Mouse (Mus musculus) limb, embryonic 14.5 days (tissue): Measurements from ENCODE around the gene Ugt1a9. TPM values are rescaled to one million over a fixed set of nuclear protein-coding genes. Genes with fewer than 3 reads are reported as not detected.

ENCODE experiments used
- ATAC-seq: fragments of 200-750 bp; cut with Nextera tagmentation; 2 replicates; pipeline ENCODE4 v1.8.0; 2017; ENCODE audit warnings: low read depth, moderate number of reproducible peaks, moderate TSS enrichment; ENCODE audit not compliant: low FRiP score
- DNase-seq: peaks from one replicate; pipeline ENCODE4 v3.0.0-alpha.2; 2015; ENCODE audit warnings: low spot score
- H3K27ac ChIP-seq: fragments of 300-500 bp; sonication (generic); replicated peaks from 2 replicates; pipeline ENCODE4 v1.5.1; 2014; ENCODE audit warnings: low read depth, mild to moderate bottlenecking, low read length, moderate library complexity, mixed read lengths
- H3K27me3 ChIP-seq: fragments of 300-500 bp; sonication (generic); 2 replicates; pipeline ENCODE4 v1.6.1; 2014; ENCODE audit warnings: low read length, mixed read lengths; ENCODE audit not compliant: control insufficient read depth, insufficient read depth
- H3K36me3 ChIP-seq: fragments of 300-500 bp; sonication (generic); 2 replicates; pipeline ENCODE4 v1.6.1; 2014; ENCODE audit warnings: mild to moderate bottlenecking, low read length, moderate library complexity, mixed read lengths; ENCODE audit not compliant: control insufficient read depth, insufficient read depth
- H3K4me1 ChIP-seq: fragments of 300-500 bp; sonication (generic); 2 replicates; pipeline ENCODE4 v1.6.1; 2014; ENCODE audit warnings: antibody characterized with exemption, low read length, mixed read lengths; ENCODE audit not compliant: control insufficient read depth, insufficient read depth
- H3K4me2 ChIP-seq: fragments of 300-500 bp; sonication (generic); replicated peaks from 2 replicates; pipeline ENCODE4 v1.6.1; 2014; ENCODE audit warnings: low read depth, mild to moderate bottlenecking, low read length, moderate library complexity; ENCODE audit not compliant: severe bottlenecking
- H3K4me3 ChIP-seq: fragments of 300-500 bp; sonication (generic); replicated peaks from 2 replicates; pipeline ENCODE4 v1.5.1; 2014; ENCODE audit warnings: low read length
- H3K9ac ChIP-seq: fragments of 300-500 bp; sonication (generic); 2 replicates; pipeline ENCODE4 v1.6.1; 2014; ENCODE audit warnings: mild to moderate bottlenecking, low read depth, low read length, moderate library complexity; ENCODE audit not compliant: severe bottlenecking
- H3K9me3 ChIP-seq: fragments of 300-500 bp; sonication (generic); 2 replicates; pipeline ENCODE4 v1.6.1; 2016; ENCODE audit warnings: low read length; ENCODE audit not compliant: control insufficient read depth
- POLR2A ChIP-seq: fragments of 200-500 bp; IDR thresholded peaks from 2 replicates; pipeline ENCODE4 v1.8.0; 2012; ENCODE audit warnings: inconsistent platforms, mild to moderate bottlenecking, moderate library complexity, borderline replicate concordance; ENCODE audit not compliant: insufficient read depth, insufficient read length; ENCODE audit errors: extremely low read depth
- WGBS: fragments of 180-500 bp; shearing (Covaris S2); extraction: QIAGEN DNeasy Blood & Tissue Kit; methylation state at CpG from one replicate; pipeline ENCODE4 v1.1.7; 2014; 5-methylcytosine and 5-hydroxymethylcytosine counted together
- polyA plus RNA-seq, 2 experiments: library from polyadenylated mRNA; depleted of rRNA in 1 of 2; stranded (reverse) in 1 of 2; unstranded in 1 of 2; fragments of >200 nt; fragmentation: Nextera tagmentation in 1 of 2; extraction: Ambion mirVana in 1 of 2; gene quantifications; 2 replicates each; pipeline versions ENCODE4 v1.2.1 to v1.2.3; 2012 to 2014

Gene Ugt1a9
- polyA plus RNA-seq, 2 experiments = not detected

GRCm38 (mm10) chr1:88070902-88071301 lies 302 bp downstream of the Ugt1a9 start:
- Histone ChIP-seq H3K36me3 (no peaks in the 10 kb centered on the region), H3K9me3 (no peaks in the 10 kb centered on the region), H3K4me1 (no peaks in the 10 kb centered on the region), H3K4me3 (no peak overlapping the region), H3K27me3 (no peaks in the 10 kb centered on the region), H3K9ac (no peak overlapping the region), H3K4me2 (no peak overlapping the region), H3K27ac (no peak overlapping the region)
- 78% methylated on average over 4 of the region's 4 CpGs for WGBS
- no peak for TF ChIP-seq POLR2A
- no peak for DNase-seq
- no peak for ATAC-seq

GRCm38 (mm10) chr1:88074471-88074870 lies 3.9 kb downstream of the Ugt1a9 start:
- Histone ChIP-seq H3K27ac (no peak overlapping the region), H3K36me3 (no peaks in the 10 kb centered on the region), H3K4me3 (no peak overlapping the region), H3K9me3 (no peaks in the 10 kb centered on the region), H3K4me2 (no peak overlapping the region), H3K4me1 (no peaks in the 10 kb centered on the region), H3K9ac (no peak overlapping the region), H3K27me3 (no peaks in the 10 kb centered on the region)
- 86% methylated on average over 2 of the region's 2 CpGs for WGBS
- DNase-seq (no peak), ATAC-seq (no peak)
- no peak for TF ChIP-seq POLR2A

GRCm38 (mm10) chr1:88077128-88077527 lies 6.5 kb downstream of the Ugt1a9 start:
- no peak for TF ChIP-seq POLR2A
- ATAC-seq (no peak), DNase-seq (no peak)
- Histone ChIP-seq H3K27ac (no peak overlapping the region), H3K36me3 (no peaks in the 10 kb centered on the region), H3K27me3 (no peaks in the 10 kb centered on the region), H3K4me1 (no peaks in the 10 kb centered on the region), H3K9me3 (no peaks in the 10 kb centered on the region), H3K4me3 (no peak overlapping the region), H3K4me2 (no peak overlapping the region), H3K9ac (no peak overlapping the region)
- 92% methylated on average over 1 of the region's 1 CpGs for WGBS

- TF ChIP-seq POLR2A = no peak
- no peaks in the 10 kb centered on the region for H3K36me3 ChIP-seq
- DNase-seq = no peak
- H3K27me3 ChIP-seq = no peaks in the 10 kb centered on the region
- no peaks in the 10 kb centered on the region for H3K9me3 ChIP-seq
- no peak overlapping the region for H3K27ac ChIP-seq
- no peak overlapping the region for H3K4me2 ChIP-seq
- H3K4me3 ChIP-seq = no peak overlapping the region
- H3K4me1 ChIP-seq = no peaks in the 10 kb centered on the region
- no peak overlapping the region for H3K9ac ChIP-seq
- 85% methylated on average over 1 of the region's 1 CpGs for WGBS
- no peak for ATAC-seq
Measured at GRCm38 (mm10) chr1:88081670-88082069, 11.1 kb downstream of the Ugt1a9 start.

DNA sequence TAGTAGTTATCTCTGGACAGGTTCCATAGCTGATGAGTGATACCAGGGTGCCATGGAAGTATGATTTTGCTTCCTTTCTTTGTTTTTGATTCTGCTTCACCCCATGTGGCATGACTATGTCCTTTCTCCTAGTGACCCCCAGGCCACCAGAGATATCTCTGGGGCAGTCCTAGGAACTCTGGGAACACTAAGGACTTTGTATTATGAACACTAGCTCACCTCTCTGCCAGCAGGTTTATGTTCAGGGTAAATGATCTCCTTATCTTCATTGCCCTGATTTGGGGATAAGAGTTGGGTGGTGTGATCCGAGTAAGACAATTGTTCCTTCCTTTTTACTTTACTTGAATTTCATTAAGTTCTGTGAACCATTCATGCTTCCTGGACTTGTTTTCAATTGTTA lies 15.5 kb downstream of the Ugt1a9 start:
- WGBS = 72% methylated on average over 1 of the region's 1 CpGs
- H3K4me2 ChIP-seq = no peak overlapping the region
- H3K36me3 ChIP-seq = no peaks in the 10 kb centered on the region
- TF ChIP-seq POLR2A = no peak
- H3K27me3 ChIP-seq = no peaks in the 10 kb centered on the region
- no peaks in the 10 kb centered on the region for H3K9me3 ChIP-seq
- H3K4me1 ChIP-seq = no peaks in the 10 kb centered on the region
- H3K9ac ChIP-seq = no peak overlapping the region
- DNase-seq (no peak), ATAC-seq (no peak)
- H3K27ac ChIP-seq = no peak overlapping the region
- no peak overlapping the region for H3K4me3 ChIP-seq

DNA sequence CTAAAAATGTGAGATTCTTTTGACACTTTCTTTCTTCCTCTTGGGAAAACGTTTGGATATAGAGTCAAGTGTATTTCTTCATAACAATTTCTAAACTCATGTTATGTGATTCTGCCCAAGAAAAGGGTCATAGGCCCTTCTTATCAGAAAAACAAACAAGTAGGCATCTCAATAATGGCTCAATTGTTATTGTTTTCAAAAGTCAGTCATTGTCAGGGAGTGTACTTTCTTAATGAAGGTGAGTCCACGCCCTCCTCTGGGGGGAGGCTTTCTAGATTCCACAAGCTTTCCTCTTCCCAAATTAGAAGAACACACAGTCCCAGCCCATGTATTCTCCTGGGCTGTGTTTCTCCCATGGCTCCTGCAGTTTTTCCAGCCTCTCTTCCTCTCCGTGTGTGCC lies 16.9 kb downstream of the Ugt1a9 start, which contains the start of gene Ugt1a8:
Ugt1a8 (plus strand) TSS at position 301 of the 400 bp plus-strand sequence.
- no peak for TF ChIP-seq POLR2A
- Histone ChIP-seq H3K9me3 (no peaks in the 10 kb centered on the region), H3K27me3 (no peaks in the 10 kb centered on the region), H3K4me1 (no peaks in the 10 kb centered on the region), H3K27ac (no peak within 1 kb of the TSS), H3K4me2 (no peak within 1 kb of the TSS), H3K9ac (no peak within 1 kb of the TSS), H3K36me3 (no peaks in the 10 kb centered on the region), H3K4me3 (no peak within 1 kb of the TSS)
- 76% methylated on average over 3 of the region's 3 CpGs for WGBS
- DNase-seq = no peak
- no peak for ATAC-seq
